Mouse (Mus musculus) forebrain, embryonic 10.5 days (tissue): ENCODE measurements at regions not wholly inside any gene's neighbourhood (a gene's known extent, or its start where the extent isn't known, plus 50 kb on each side); places are given as distances from the start of the nearest gene placed in this dataset.

Experiments used
- DNase-seq: peaks from one replicate; pipeline ENCODE4 v3.0.0-alpha.2; 2017; ENCODE audit warnings: low spot score; ENCODE audit errors: extremely low spot score
- H3K27ac ChIP-seq: fragments of 300-500 bp; sonication (generic); 2 replicates; pipeline ENCODE4 v1.5.1; 2016; ENCODE audit warnings: mild to moderate bottlenecking
- H3K27me3 ChIP-seq: fragments of 300-500 bp; sonication (generic); 2 replicates; pipeline ENCODE4 v1.6.1; 2016; ENCODE audit warnings: mild to moderate bottlenecking; ENCODE audit not compliant: poor library complexity, severe bottlenecking
- H3K36me3 ChIP-seq: fragments of 300-500 bp; sonication (generic); replicated peaks from 2 replicates; pipeline ENCODE4 v1.6.1; 2016; ENCODE audit warnings: mild to moderate bottlenecking, moderate library complexity
- H3K4me1 ChIP-seq: fragments of 300-500 bp; sonication (generic); 2 replicates; pipeline ENCODE4 v1.6.1; 2016
- H3K4me3 ChIP-seq: fragments of 300-500 bp; sonication (generic); 2 replicates; pipeline ENCODE4 v1.5.1; 2016; ENCODE audit warnings: mild to moderate bottlenecking, moderate library complexity
- H3K9me3 ChIP-seq: fragments of 300-500 bp; sonication (generic); 2 replicates; pipeline ENCODE4 v1.6.1; 2016; ENCODE audit warnings: mild to moderate bottlenecking, moderate library complexity
- WGBS: fragments of 180-500 bp; shearing (Covaris S2); methylation state at CpG from one replicate; pipeline ENCODE4 v1.1.7; 2016; 5-methylcytosine and 5-hydroxymethylcytosine counted together

DNA sequence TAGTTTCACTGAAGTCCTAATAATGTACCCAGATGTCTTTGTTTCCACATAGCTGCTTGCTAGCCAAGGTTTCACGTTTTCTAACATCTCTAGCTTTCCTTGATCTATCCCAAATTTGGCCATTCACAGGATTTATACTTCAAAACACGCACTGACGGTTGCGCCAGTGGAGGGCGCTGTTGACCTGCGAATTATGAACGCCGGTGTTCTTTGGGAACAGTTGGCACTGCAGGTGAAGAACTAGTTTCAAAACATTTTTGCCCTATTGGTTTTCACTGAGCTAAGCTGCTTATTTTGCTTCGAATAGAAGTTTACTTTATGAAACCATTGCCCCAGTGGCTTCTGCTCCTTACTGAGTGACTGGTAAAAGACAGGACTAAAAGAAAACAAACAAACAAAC lies 76.7 kb upstream of the Slitrk3 start:
- no peaks in the 10 kb centered on the region for H3K9me3 ChIP-seq
- H3K27me3 ChIP-seq = no peaks in the 10 kb centered on the region
- no peaks in the 10 kb centered on the region for H3K4me1 ChIP-seq
- no peak overlapping the region for H3K27ac ChIP-seq
- no peak overlapping the region for H3K4me3 ChIP-seq
- peak; percentile 30 for DNase-seq
- WGBS = 11% methylated on average over 9 of the region's 9 CpGs
- no peaks in the 10 kb centered on the region for H3K36me3 ChIP-seq

- Histone ChIP-seq H3K36me3 (no peaks in the 10 kb centered on the region), H3K27ac (no peak overlapping the region), H3K4me3 (no peak overlapping the region), H3K27me3 (no peaks in the 10 kb centered on the region), H3K9me3 (no peaks in the 10 kb centered on the region), H3K4me1 (no peaks in the 10 kb centered on the region)
- WGBS = 90% methylated on average over 4 of the region's 4 CpGs
- DNase-seq = no peak
Measured at GRCm38 (mm10) chr3:73125143-73125542, 67.5 kb upstream of the Slitrk3 start.

DNA sequence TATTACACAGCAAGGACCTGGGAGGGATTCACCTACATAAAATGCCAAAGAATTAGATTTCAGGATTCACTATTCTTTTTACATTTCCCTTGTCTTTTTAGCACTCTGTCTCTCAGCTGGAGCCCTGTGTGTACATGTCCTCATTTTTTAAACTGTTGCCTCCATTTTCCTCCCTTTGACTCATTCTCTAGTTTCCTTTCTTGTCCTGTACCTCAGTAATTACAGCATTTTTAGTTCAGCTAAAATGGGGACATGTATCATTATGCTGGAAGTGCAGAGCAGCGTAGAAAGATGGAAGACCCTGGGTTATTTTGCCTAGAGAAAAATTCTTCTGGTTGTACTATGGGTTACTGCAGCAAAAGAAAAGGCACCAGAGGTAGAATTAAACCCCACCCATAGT lies 51.5 kb upstream of the Slitrk3 start:
- no peak for DNase-seq
- H3K4me1 ChIP-seq = no peaks in the 10 kb centered on the region
- H3K36me3 ChIP-seq = no peaks in the 10 kb centered on the region
- H3K27ac ChIP-seq = no peak overlapping the region
- no peak overlapping the region for H3K4me3 ChIP-seq
- no peaks in the 10 kb centered on the region for H3K27me3 ChIP-seq
- WGBS = 85% methylated on average over 1 of the region's 1 CpGs
- H3K9me3 ChIP-seq = no peaks in the 10 kb centered on the region
